Mouse (Mus musculus): ENCODE results near the gene Adig. TPM values are rescaled to one million over a fixed set of nuclear protein-coding genes. Genes with fewer than 3 reads are reported as not detected.
A peak's percentile ranks its signal among the peaks of the same experiment; 100 is the strongest.

Adig gene
- total and polyA plus RNA-seq, 2 experiments from 2014 or later = not detected

DNA sequence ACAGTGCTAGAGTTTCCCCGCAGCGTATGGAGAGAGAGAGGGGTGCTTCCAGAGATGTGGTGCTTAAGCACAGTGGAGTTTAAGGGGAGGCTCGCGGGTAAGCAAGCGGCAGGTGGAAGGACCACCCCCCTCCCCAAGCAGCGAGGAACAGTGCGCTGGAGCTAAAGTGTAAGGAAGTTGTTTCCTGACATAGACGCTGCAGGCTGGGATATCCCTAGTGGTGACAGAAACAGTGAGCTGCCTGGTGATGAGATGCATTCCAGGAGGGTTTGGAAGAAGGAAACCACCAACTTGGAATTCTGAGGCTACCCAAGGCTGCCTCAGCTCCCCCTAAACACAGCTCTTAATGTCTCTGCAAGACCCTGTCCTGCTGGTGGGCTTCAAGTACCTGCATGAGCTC, 53.4 kb downstream of the Adig start:
- 2% methylated on average over 8 of the region's 8 CpGs for WGBS
- peaks cover 8% of the 10 kb centered on the region for H3K4me1 ChIP-seq (ENCODE audit: insufficient read depth)
- peak overlapping the region; percentile 40; the same call in 1 of the 2 replicates for H3K9ac ChIP-seq
- peak overlapping the region; percentile 31 for H3K4me3 ChIP-seq (ENCODE audit: low read depth, low read length)
- no peaks in the 10 kb centered on the region for H3K36me3 ChIP-seq (ENCODE audit: insufficient read depth)
- H3K27ac ChIP-seq (ENCODE audit: low read depth, low read length) = peak overlapping the region; percentile 80
- H3K4me2 ChIP-seq (ENCODE audit: low read depth) = peak overlapping the region; percentile 60
- H3K27me3 ChIP-seq (ENCODE audit: insufficient read depth, low read length) = no peaks in the 10 kb centered on the region; the same call in none of the 2 replicates
- ATAC-seq (peak; percentile 50), DNase-seq (no peak)
- TF ChIP-seq CTCF (IDR thresholded peaks at IDR 0.05; ENCODE audit: low read depth) = no peak
- no peaks in the 10 kb centered on the region for H3K9me3 ChIP-seq (ENCODE audit: low read length)

DNA sequence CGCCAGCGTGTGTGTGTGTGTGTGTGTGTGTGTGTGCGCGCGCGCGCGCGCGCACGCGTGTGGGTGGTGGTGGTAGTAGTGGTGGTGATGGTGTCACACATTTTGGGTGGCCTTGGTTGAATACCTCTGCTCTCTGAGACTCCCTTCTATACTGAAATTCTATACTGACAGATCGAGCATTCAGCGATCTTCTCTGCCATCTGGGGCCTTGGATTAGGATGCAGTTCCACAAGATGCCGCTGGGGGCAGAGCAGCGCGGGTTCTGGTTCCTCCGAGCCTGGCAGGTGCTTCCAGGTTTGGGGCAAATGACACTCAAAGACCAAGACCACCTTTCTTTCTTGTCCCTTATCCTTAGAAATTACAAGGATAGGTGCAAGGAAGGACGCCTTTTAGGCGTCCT, 53.8 kb downstream of the Adig start:
- Histone ChIP-seq H3K4me1 (ENCODE audit: insufficient read depth) (peaks cover 8% of the 10 kb centered on the region), H3K4me2 (ENCODE audit: low read depth) (peak overlapping the region; percentile 60), H3K9ac (peak overlapping the region; percentile 40; the same call in 1 of the 2 replicates), H3K9me3 (ENCODE audit: low read length) (no peaks in the 10 kb centered on the region), H3K36me3 (ENCODE audit: insufficient read depth) (no peaks in the 10 kb centered on the region), H3K27ac (ENCODE audit: low read depth, low read length) (peak overlapping the region; percentile 80), H3K27me3 (ENCODE audit: insufficient read depth, low read length) (no peaks in the 10 kb centered on the region; the same call in none of the 2 replicates), H3K4me3 (ENCODE audit: low read depth, low read length) (peak overlapping the region; percentile 31)
- peak; percentile 88 for TF ChIP-seq CTCF (IDR thresholded peaks at IDR 0.05; ENCODE audit: low read depth)
- DNase-seq = peak; percentile 91
- 1% methylated on average over 10 of the region's 20 CpGs for WGBS
- ATAC-seq = peak; percentile 70

DNA sequence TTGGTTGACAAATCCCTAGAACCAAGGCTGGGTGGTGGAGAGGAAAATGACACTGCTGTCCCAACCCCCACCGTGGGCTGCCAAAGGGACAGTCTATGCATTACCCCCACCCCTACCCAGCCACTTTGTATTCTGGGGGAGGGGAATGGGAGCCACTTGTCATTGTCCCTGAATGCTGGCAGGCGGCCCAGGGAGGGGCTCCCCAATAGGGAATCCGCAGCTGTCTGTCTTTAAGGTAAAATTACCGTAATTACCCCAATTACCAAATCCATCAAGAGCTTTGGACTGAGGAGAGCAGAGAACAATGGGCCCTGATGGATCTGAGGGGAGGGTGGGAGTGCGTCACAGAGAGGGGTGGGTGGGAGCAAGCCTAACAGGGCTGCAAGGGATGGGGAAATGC, 54.3 kb downstream of the Adig start:
- Histone ChIP-seq H3K4me1 (ENCODE audit: insufficient read depth) (peaks cover 8% of the 10 kb centered on the region), H3K27me3 (ENCODE audit: insufficient read depth, low read length) (no peaks in the 10 kb centered on the region; the same call in none of the 2 replicates), H3K4me2 (ENCODE audit: low read depth) (peak overlapping the region; percentile 60), H3K9ac (peak overlapping the region; percentile 40; the same call in 1 of the 2 replicates), H3K4me3 (ENCODE audit: low read depth, low read length) (no peak overlapping the region), H3K27ac (ENCODE audit: low read depth, low read length) (peak overlapping the region; percentile 80), H3K36me3 (ENCODE audit: insufficient read depth) (no peaks in the 10 kb centered on the region), H3K9me3 (ENCODE audit: low read length) (no peaks in the 10 kb centered on the region)
- 4% methylated on average over 5 of the region's 5 CpGs for WGBS
- no peak for TF ChIP-seq CTCF (IDR thresholded peaks at IDR 0.05; ENCODE audit: low read depth)
- ATAC-seq (peak; percentile 82), DNase-seq (peak; percentile 87)

Other genes with a start within 250 kb of the Adig start
- not detected in 2 replicates for gene Bpi, start 244.5 kb upstream of the Adig start, total RNA-seq (2014; rRNA removed)
- not detected in 2 replicates for gene Bpi, start 244.5 kb upstream of the Adig start, polyA plus RNA-seq (2015; fragmentation: Nextera tagmentation; extraction: Ambion mirVana)
- gene Lbp, start 196.1 kb upstream of the Adig start, total RNA-seq (2014; rRNA removed) = 4.7 and 5.3 TPM in 2 replicates
- gene Lbp, start 196.1 kb upstream of the Adig start, polyA plus RNA-seq (2015; fragmentation: Nextera tagmentation; extraction: Ambion mirVana) = 5.7 and 8.0 TPM in 2 replicates
- gene Snhg11, start 127.0 kb upstream of the Adig start, total RNA-seq (2014; rRNA removed) = 68.4 and 142 TPM in 2 replicates
- 39.8 and 179 TPM in 2 replicates for gene Snhg11, start 127.0 kb upstream of the Adig start, polyA plus RNA-seq (2015; fragmentation: Nextera tagmentation; extraction: Ambion mirVana)
- 45.2 and 55.5 TPM in 2 replicates for gene Ralgapb, start 92.8 kb upstream of the Adig start, total RNA-seq (2014; rRNA removed)
- 10.5 and 16.6 TPM in 2 replicates for gene Ralgapb, start 92.8 kb upstream of the Adig start, polyA plus RNA-seq (2015; fragmentation: Nextera tagmentation; extraction: Ambion mirVana)
- gene Arhgap40, start 10.2 kb downstream of the Adig start, total RNA-seq (2014; rRNA removed) = 0.14 and 0.46 TPM in 2 replicates
- 0.41 and 0.58 TPM in 2 replicates for gene Arhgap40, start 10.2 kb downstream of the Adig start, polyA plus RNA-seq (2015; fragmentation: Nextera tagmentation; extraction: Ambion mirVana)
- gene Slc32a1, start 108.2 kb downstream of the Adig start, total RNA-seq (2014; rRNA removed) = 23.5 and 37.4 TPM in 2 replicates
- gene Slc32a1, start 108.2 kb downstream of the Adig start, polyA plus RNA-seq (2015; fragmentation: Nextera tagmentation; extraction: Ambion mirVana) = 7.4 and 10.8 TPM in 2 replicates
- gene Actr5, start 122.3 kb downstream of the Adig start, total RNA-seq (2014; rRNA removed) = 16.5 and 30.8 TPM in 2 replicates
- gene Actr5, start 122.3 kb downstream of the Adig start, polyA plus RNA-seq (2015; fragmentation: Nextera tagmentation; extraction: Ambion mirVana) = 8.0 and 8.2 TPM in 2 replicates
- 25.2 and 27.2 TPM in 2 replicates for gene Ppp1r16b, start 162.8 kb downstream of the Adig start, total RNA-seq (2014; rRNA removed)
- gene Ppp1r16b, start 162.8 kb downstream of the Adig start, polyA plus RNA-seq (2015; fragmentation: Nextera tagmentation; extraction: Ambion mirVana) = 23.1 and 28.4 TPM in 2 replicates